Mouse (Mus musculus) myocyte (in vitro differentiated cells): Measurements from ENCODE around the gene Olfr1264. TPM values are rescaled to one million over a fixed set of nuclear protein-coding genes. Genes with fewer than 3 reads are reported as not detected.

Experiments
- H3K27me3 ChIP-seq: one replicate; pipeline ENCODE4 v1.6.1; 2011; ENCODE audit not compliant: control insufficient read depth, insufficient read depth, insufficient read length
- H3K36me3 ChIP-seq: one replicate; pipeline ENCODE4 v1.6.1; 2011; ENCODE audit not compliant: control insufficient read depth, insufficient read depth
- H3K4me2 ChIP-seq: one replicate; pipeline ENCODE4 v1.6.1; 2011; ENCODE audit warnings: low read depth, control low read depth
- H3K4me3 ChIP-seq: one replicate; pipeline ENCODE4 v1.5.1; 2011; ENCODE audit warnings: mild to moderate bottlenecking, control low read depth, moderate library complexity
- H3K79me2 ChIP-seq: one replicate; pipeline ENCODE4 v1.6.1; 2011; ENCODE audit not compliant: control insufficient read depth, insufficient read depth
- H3ac ChIP-seq: one replicate; pipeline ENCODE4 v1.6.1; 2011; ENCODE audit not compliant: control insufficient read depth, insufficient read length
- CEBPB ChIP-seq: IDR thresholded peaks from 2 replicates; pipeline ENCODE4 v1.6.1; 2011; ENCODE audit warnings: mild to moderate bottlenecking, moderate library complexity; ENCODE audit not compliant: poor library complexity, insufficient read depth, severe bottlenecking
- E2F4 ChIP-seq: IDR thresholded peaks from one replicate; pipeline ENCODE4 v1.6.1; 2011; ENCODE audit warnings: mild to moderate bottlenecking, control low read depth, moderate library complexity; ENCODE audit not compliant: insufficient read depth
- MAX ChIP-seq: IDR thresholded peaks from one replicate; pipeline ENCODE4 v1.6.1; 2011; ENCODE audit warnings: low read depth, mild to moderate bottlenecking, control low read depth
- MYOD1 ChIP-seq, 3 experiments: IDR thresholded peaks; one replicate each; pipeline ENCODE4 v1.6.1; 2011; ENCODE audit warnings: control low read depth in 2 of 3, low read depth in 2 of 3, mild to moderate bottlenecking in 2 of 3, moderate library complexity in 1 of 3; ENCODE audit not compliant: insufficient read length in 2 of 3, control insufficient read depth in 1 of 3
- MYOG ChIP-seq, 3 experiments: IDR thresholded peaks; one replicate each; pipeline ENCODE4 v1.6.1; 2011; ENCODE audit warnings: control low read depth in 2 of 3, low read depth in 2 of 3, mild to moderate bottlenecking in 2 of 3; ENCODE audit not compliant: insufficient read length in 2 of 3, control insufficient read depth in 1 of 3, insufficient read depth in 1 of 3
- POLR2A ChIP-seq: IDR thresholded peaks from one replicate; pipeline ENCODE4 v1.6.1; 2011; ENCODE audit warnings: low read depth, mild to moderate bottlenecking, control low read depth, moderate library complexity; ENCODE audit not compliant: insufficient read length
- POLR2AphosphoS2 ChIP-seq: IDR thresholded peaks from one replicate; pipeline ENCODE4 v1.6.1; 2011; ENCODE audit warnings: low read depth, control low read depth; ENCODE audit not compliant: insufficient read length
- REST ChIP-seq: IDR thresholded peaks from one replicate; pipeline ENCODE4 v1.6.1; 2011; ENCODE audit warnings: mild to moderate bottlenecking, control low read depth, moderate library complexity; ENCODE audit not compliant: insufficient read depth, insufficient read length
- SRF ChIP-seq: IDR thresholded peaks from one replicate; pipeline ENCODE4 v1.6.1; 2011; ENCODE audit warnings: low read depth; ENCODE audit not compliant: control insufficient read depth, insufficient read length
- TCF12 ChIP-seq: IDR thresholded peaks from one replicate; pipeline ENCODE4 v1.6.1; 2011; ENCODE audit warnings: mild to moderate bottlenecking, control low read depth; ENCODE audit not compliant: poor library complexity, insufficient read depth, severe bottlenecking
- TCF3 ChIP-seq: IDR thresholded peaks from one replicate; pipeline ENCODE4 v1.6.1; 2011; ENCODE audit warnings: low read depth, control low read depth; ENCODE audit not compliant: insufficient read length
- USF1 ChIP-seq: IDR thresholded peaks from one replicate; pipeline ENCODE4 v1.6.1; 2011; ENCODE audit warnings: low read depth, mild to moderate bottlenecking, control low read depth, moderate library complexity
- polyA plus RNA-seq: library from polyadenylated mRNA; unstranded; fragments of >200 nt; fragmentation: generic; extraction: Trizol; gene quantifications from one replicate; pipeline ENCODE4 v1.2.1, GENCODE M21; 2012; ENCODE audit warnings: missing spikeins

The Olfr1264 gene
- polyA plus RNA-seq = not detected

- Histone ChIP-seq H3K27me3 (no peaks in the 10 kb centered on the region), H3K36me3 (no peaks in the 10 kb centered on the region), H3K4me2 (no peak within 1 kb of the TSS), H3ac (no peak within 1 kb of the TSS), H3K4me3 (no peak within 1 kb of the TSS), H3K79me2 (no peaks in the 10 kb centered on the region)
- no peak for TF ChIP-seq REST
- TF ChIP-seq MAX = no peak
- no peak for TF ChIP-seq CEBPB
- TF ChIP-seq USF1 = no peak
- no peak for TF ChIP-seq TCF12
- no peak for TF ChIP-seq POLR2A
- TF ChIP-seq E2F4 = no peak
- TF ChIP-seq MYOD1 (IDR thresholded peaks at IDR 0.05; ENCODE audit: control insufficient read depth in 1 of 3, insufficient read length in 2 of 3, low read depth in 2 of 3) = no peak
- no peak for TF ChIP-seq POLR2AphosphoS2
- no peak for TF ChIP-seq MYOG (IDR thresholded peaks at IDR 0.05; ENCODE audit: control insufficient read depth in 1 of 3, insufficient read depth in 1 of 3, insufficient read length in 2 of 3, low read depth in 2 of 3)
- no peak for TF ChIP-seq SRF
- TF ChIP-seq TCF3 = no peak
Measured at GRCm38 (mm10) chr2:90025477-90025876, at the start of gene Olfr1264. TSS of gene Olfr1264 (minus strand) at chr2:90025577.

GRCm38 (mm10) chr2:90070065-90070464 lies 44.7 kb upstream of the Olfr1264 start:
- no peak overlapping the region for H3ac ChIP-seq
- no peak overlapping the region for H3K4me3 ChIP-seq
- no peaks in the 10 kb centered on the region for H3K27me3 ChIP-seq
- H3K79me2 ChIP-seq = no peaks in the 10 kb centered on the region
- H3K4me2 ChIP-seq = no peak overlapping the region
- no peak for TF ChIP-seq MAX
- TF ChIP-seq SRF = no peak
- TF ChIP-seq MYOD1 (IDR thresholded peaks at IDR 0.05; ENCODE audit: control insufficient read depth in 1 of 3, insufficient read length in 2 of 3, low read depth in 2 of 3) = no peak
- TF ChIP-seq E2F4 = no peak
- TF ChIP-seq TCF3 = no peak
- TF ChIP-seq TCF12 = no peak
- no peak for TF ChIP-seq MYOG (IDR thresholded peaks at IDR 0.05; ENCODE audit: control insufficient read depth in 1 of 3, insufficient read depth in 1 of 3, insufficient read length in 2 of 3, low read depth in 2 of 3)
- no peak for TF ChIP-seq CEBPB
- H3K36me3 ChIP-seq = no peaks in the 10 kb centered on the region

- TF ChIP-seq CEBPB (no peak), USF1 (no peak), MYOD1 (IDR thresholded peaks at IDR 0.05; ENCODE audit: control insufficient read depth in 1 of 3, insufficient read length in 2 of 3, low read depth in 2 of 3) (no peak)
- Histone ChIP-seq H3ac (no peak within 1 kb of the TSS), H3K27me3 (no peaks in the 10 kb centered on the region), H3K4me3 (no peak within 1 kb of the TSS), H3K4me2 (no peak within 1 kb of the TSS), H3K79me2 (no peaks in the 10 kb centered on the region), H3K36me3 (no peaks in the 10 kb centered on the region)
Measured at GRCm38 (mm10) chr2:90063494-90063893, 38.1 kb upstream of the Olfr1264 start, which contains the start of gene Olfr140. TSS of gene Olfr140 (minus strand) at chr2:90063594.

GRCm38 (mm10) chr2:90035037-90035436 lies 9.7 kb upstream of the Olfr1264 start, which contains the start of gene Olfr1265:
TSS of gene Olfr1265 (plus strand) at chr2:90035337.
- Histone ChIP-seq H3K79me2 (no peaks in the 10 kb centered on the region), H3K36me3 (no peaks in the 10 kb centered on the region), H3K27me3 (no peaks in the 10 kb centered on the region), H3K4me3 (no peak within 1 kb of the TSS), H3K4me2 (no peak within 1 kb of the TSS), H3ac (no peak within 1 kb of the TSS)
- TF ChIP-seq REST (no peak), MAX (no peak), SRF (no peak), E2F4 (no peak), TCF3 (no peak), TCF12 (no peak), USF1 (no peak), MYOG (IDR thresholded peaks at IDR 0.05; ENCODE audit: control insufficient read depth in 1 of 3, insufficient read depth in 1 of 3, insufficient read length in 2 of 3, low read depth in 2 of 3) (no peak)

- no peaks in the 10 kb centered on the region for H3K79me2 ChIP-seq
- no peak within 1 kb of the TSS for H3K4me3 ChIP-seq
- TF ChIP-seq MYOD1 (IDR thresholded peaks at IDR 0.05; ENCODE audit: control insufficient read depth in 1 of 3, insufficient read length in 2 of 3, low read depth in 2 of 3) (no peak), POLR2A (no peak), POLR2AphosphoS2 (no peak), REST (no peak), MAX (no peak), SRF (no peak), CEBPB (no peak), MYOG (IDR thresholded peaks at IDR 0.05; ENCODE audit: control insufficient read depth in 1 of 3, insufficient read depth in 1 of 3, insufficient read length in 2 of 3, low read depth in 2 of 3) (no peak), TCF3 (no peak), E2F4 (no peak), USF1 (no peak), TCF12 (no peak)
- H3K36me3 ChIP-seq = no peaks in the 10 kb centered on the region
- H3K27me3 ChIP-seq = no peaks in the 10 kb centered on the region
- no peak within 1 kb of the TSS for H3K4me2 ChIP-seq
- H3ac ChIP-seq = no peak within 1 kb of the TSS
Measured at GRCm38 (mm10) chr2:90011831-90012230, 13.5 kb downstream of the Olfr1264 start, which contains the start of gene Olfr1263. TSS of gene Olfr1263 (plus strand) at chr2:90012131.
